Mouse (Mus musculus) adrenal gland (tissue): ENCODE data around the gene Acadm.

Experiments
- intact Hi-C: fragments of 180-260 bp; cut with DNase I; formaldehyde crosslinking; loops from one replicate; pipeline ENCODE4 v1.15.1; 2025
- long read RNA-seq, 2 experiments: library from polyadenylated mRNA; unstranded; transcript quantifications; one replicate each; pipeline ENCODE4 v2.0.0; 2020; ENCODE audit warnings: borderline replicate concordance in 1 of 2; ENCODE audit not compliant: insufficient replicate concordance in 1 of 2

Acadm gene
- long read RNA-seq, experiment 1, transcript Acadm-203 (2 exons, 437 nt), result minor isoform, 5 of 495 reads
- long read RNA-seq, experiment 1, transcript Acadm-201 (12 exons, 2,047 nt), result major isoform, 430 of 495 reads
- long read RNA-seq, experiment 1, partial matches to known transcripts, result 47 of 495 reads
- long read RNA-seq, experiment 1, other reads (novel, unspliced or antisense), result 13 of 495 reads
- long read RNA-seq, experiment 2, transcript Acadm-201 (12 exons, 2,047 nt), result major isoform, 505 of 597 reads
- long read RNA-seq, experiment 2, partial matches to known transcripts, result 74 of 597 reads
- long read RNA-seq, experiment 2, other reads (novel, unspliced or antisense), result 17 of 597 reads

- intact Hi-C loops, result no loop called here
Measured at GRCm38 (mm10) chr3:153944335-153944990, at the start of gene Acadm. Acadm (minus strand) TSS chr3:153944632.

- intact Hi-C loops, result no loop called here
Measured at GRCm38 (mm10) chr3:153984428-153985340, 40.3 kb upstream of the Acadm start.

GRCm38 (mm10) chr3:153980611-153981010 lies 36.2 kb upstream of the Acadm start:
- intact Hi-C loops, result no loop called here

- intact Hi-C loops, result no loop called here
Measured at GRCm38 (mm10) chr3:153975791-153976190, 31.4 kb upstream of the Acadm start.

GRCm38 (mm10) chr3:153975060-153975459 lies 30.6 kb upstream of the Acadm start:
- intact Hi-C loops, result no loop called here

- intact Hi-C loops, result no loop called here
Measured at GRCm38 (mm10) chr3:153973949-153974760, 29.7 kb upstream of the Acadm start.

- intact Hi-C loops, result no loop called here
Measured at GRCm38 (mm10) chr3:153973171-153973948, 28.9 kb upstream of the Acadm start, which contains the start of gene Slc44a5. Slc44a5 (plus strand) TSS chr3:153973436.

- intact Hi-C loops, result no loop called here
Measured at GRCm38 (mm10) chr3:153969451-153969850, 25.0 kb upstream of the Acadm start.

GRCm38 (mm10) chr3:153968549-153968948 lies 24.1 kb upstream of the Acadm start:
- intact Hi-C loops, result no loop called here

- intact Hi-C loops, result no loop called here
Measured at GRCm38 (mm10) chr3:153967447-153967846, 23.0 kb upstream of the Acadm start.

GRCm38 (mm10) chr3:153961632-153962389 lies 17.4 kb upstream of the Acadm start:
- intact Hi-C loops, result no loop called here

- intact Hi-C loops, result no loop called here
Measured at GRCm38 (mm10) chr3:153960884-153961283, 16.5 kb upstream of the Acadm start.

GRCm38 (mm10) chr3:153959731-153960207 lies 15.3 kb upstream of the Acadm start:
- intact Hi-C loops, result loop anchor here (2.0 kb wide), 1 partner anchor 267 kb away; no protein-coding TSS in a partner anchor

GRCm38 (mm10) chr3:153959035-153959730 lies 14.8 kb upstream of the Acadm start:
- intact Hi-C loops, result loop anchor here (2.0 kb wide), 1 partner anchor 268 kb away; no protein-coding TSS in a partner anchor

GRCm38 (mm10) chr3:153957916-153958315 lies 13.5 kb upstream of the Acadm start:
- intact Hi-C loops, result loop anchor here (2.0 kb wide), 1 partner anchor 269 kb away; no protein-coding TSS in a partner anchor

- intact Hi-C loops, result no loop called here
Measured at GRCm38 (mm10) chr3:153948176-153948575, 3.7 kb upstream of the Acadm start.

- intact Hi-C loops, result no loop called here
Measured at GRCm38 (mm10) chr3:153947271-153947670, 2.8 kb upstream of the Acadm start.

- intact Hi-C loops, result no loop called here
Measured at GRCm38 (mm10) chr3:153943901-153944334, 514 bp downstream of the Acadm start.
